Mouse (Mus musculus) c-Kit-positive CD71-positive TER-119-positive erythroid progenitor cells, embryonic 14.5 days (primary cell): Measurements from ENCODE around the gene Mybph.
"Not testable (repeated sequence)": the region's sequence is repeated elsewhere in the genome, so short reads cannot be mapped to it uniquely, and the experiment has no call there.

ENCODE experiments used
- DNase-seq: peaks from one replicate; pipeline ENCODE4 v3.0.0-alpha.2; 2013; ENCODE audit warnings: low spot score

The Mybph gene

GRCm38 (mm10) chr1:134233681-134234454, 40.6 kb downstream of the Mybph start:
- no peak for DNase-seq

DNA sequence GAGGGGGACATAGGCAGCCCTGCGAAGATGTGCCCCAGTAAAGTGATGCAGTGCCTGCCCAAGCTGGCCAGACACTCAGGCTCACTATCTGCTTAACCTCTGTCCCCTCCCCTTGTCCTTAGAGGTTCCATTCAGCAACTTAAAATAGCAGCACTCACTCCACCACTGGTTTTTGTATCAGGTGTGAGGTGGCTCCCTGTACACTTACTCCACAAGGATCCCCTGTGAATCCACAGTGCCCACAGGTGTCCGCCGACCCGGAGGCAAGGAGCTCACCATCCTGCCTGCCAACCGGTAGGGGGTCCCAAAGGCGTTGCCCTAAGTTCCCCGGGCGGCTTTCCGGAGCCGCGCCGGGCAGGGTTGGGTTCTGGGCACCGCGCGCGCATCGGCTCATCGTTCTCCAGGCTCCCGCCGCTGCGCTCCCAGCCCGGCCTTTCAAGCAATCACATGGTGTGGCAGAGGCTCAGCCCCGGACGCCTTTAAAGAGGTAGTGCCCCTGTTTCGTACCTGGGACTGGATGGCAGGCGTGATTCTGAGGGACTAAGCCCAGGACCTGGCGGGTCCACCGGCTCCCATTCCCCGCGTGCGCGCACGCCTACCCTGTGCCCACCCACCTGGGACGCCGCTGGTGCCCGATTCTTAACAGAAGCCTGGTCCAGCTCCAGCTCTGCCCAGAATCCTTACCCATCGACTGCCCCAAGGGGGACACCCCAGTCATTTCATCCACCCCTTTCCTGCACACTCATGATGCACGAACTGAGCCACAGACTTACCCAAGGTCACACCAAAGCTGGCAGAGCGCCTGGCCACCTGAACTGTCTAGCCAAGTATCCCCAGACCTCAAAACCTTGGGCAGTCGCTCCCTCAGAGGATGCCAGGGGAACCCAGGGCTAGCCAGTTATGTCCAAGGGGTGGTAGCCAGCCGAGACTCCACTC, 41.5 kb downstream of the Mybph start:
- no peak for DNase-seq

- DNase-seq: no peak
Measured at GRCm38 (mm10) chr1:134235391-134235921, 42.2 kb downstream of the Mybph start, which contains the start of gene Adora1. TSS of gene Adora1 (minus strand) at chr1:134235431.

GRCm38 (mm10) chr1:134236142-134236541, 42.9 kb downstream of the Mybph start:
- no peak for DNase-seq

- DNase-seq: no peak
Measured at GRCm38 (mm10) chr1:134237438-134237837, 44.2 kb downstream of the Mybph start.

DNA sequence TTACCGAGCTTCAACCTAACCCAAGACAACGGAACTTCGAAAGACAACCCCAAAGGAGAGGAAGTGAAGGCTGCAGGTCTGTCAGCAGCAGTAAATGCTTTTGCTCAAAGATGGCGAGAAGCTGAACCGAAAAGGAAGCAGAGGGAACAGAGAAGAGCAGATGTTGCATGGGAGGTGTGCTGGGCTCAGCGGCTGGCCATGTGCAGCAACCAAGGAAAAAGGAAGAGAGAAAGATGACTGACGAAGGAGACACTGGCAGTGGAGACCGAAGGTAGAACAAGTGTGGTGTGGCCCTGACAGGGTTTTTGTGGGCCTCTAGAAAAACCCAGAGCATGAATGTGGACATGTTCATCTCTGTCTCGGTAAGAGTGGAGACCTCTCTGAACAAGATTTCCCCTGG, 47.5 kb downstream of the Mybph start:
- DNase-seq: no peak

DNA sequence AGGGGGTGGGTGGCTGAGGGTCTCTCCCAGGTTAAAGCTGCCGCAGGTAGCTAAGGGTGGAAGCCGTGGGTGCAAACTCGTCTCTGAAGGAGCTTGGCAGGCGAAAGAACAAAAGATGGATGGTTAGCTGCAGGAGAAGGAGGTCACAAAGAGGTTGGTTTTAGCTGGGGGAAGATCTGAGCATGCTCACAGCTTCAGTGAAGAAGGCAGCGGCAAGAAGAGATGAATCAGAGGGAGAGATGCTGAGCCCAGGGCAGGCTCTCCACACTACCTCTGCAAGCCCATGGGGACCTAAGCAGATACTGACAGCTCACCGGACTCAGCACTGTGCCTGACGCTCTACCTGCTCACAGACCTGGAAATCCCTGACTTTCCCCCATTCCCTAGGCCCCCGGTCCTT, 48.0 kb downstream of the Mybph start:
- no peak for DNase-seq

- DNase-seq: no peak
Measured at GRCm38 (mm10) chr1:134242286-134242685, 49.0 kb downstream of the Mybph start.

- DNase-seq: no peak
Measured at GRCm38 (mm10) chr1:134243505-134243904, 50.3 kb downstream of the Mybph start.

DNA sequence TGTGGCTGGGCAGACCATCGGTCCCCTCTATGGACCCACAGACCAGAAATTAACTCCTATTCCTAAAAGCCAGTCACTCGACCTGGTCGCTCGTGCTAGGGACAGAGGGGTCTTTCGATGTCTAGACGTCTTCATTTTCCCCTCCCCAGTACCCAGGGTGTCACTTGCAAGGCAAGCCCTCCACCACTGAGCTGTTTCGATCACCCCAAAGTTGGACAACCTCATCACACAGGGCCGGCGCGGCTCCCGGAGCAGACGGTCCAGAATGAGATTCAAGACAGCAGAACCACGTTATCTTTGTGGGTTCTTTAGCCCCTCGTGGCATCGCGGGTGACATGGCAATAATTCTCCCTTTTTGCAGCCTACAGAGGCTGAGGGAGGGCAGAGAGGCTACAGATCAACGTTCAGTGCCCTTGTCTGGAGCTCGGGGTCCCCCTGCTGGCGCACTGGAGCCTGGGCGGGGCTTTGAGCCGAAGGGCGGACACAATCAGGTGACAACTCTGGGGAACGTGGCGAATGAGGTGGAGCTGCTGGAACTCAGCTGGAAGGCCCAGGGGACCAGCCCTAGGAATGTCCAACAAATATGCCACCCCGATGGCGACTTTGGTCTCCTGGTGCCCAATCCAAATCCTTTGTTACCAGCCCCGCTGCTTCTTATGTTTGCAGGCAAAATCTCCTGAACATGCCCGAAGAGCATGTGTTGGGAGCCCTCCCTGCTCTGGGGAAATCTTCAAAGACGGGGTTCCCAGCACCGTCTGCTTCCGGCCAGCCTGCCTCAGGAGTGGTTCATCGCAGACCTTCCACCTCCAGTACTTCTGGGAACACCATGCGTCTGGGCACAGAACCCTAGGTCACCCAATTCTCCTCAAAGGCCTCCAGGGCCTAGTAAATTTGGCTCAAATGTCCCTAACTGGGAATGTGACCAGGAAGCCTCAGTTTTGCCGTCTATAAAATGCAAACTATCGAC, 51.0 kb downstream of the Mybph start:
- peak; percentile 44 for DNase-seq

DNA sequence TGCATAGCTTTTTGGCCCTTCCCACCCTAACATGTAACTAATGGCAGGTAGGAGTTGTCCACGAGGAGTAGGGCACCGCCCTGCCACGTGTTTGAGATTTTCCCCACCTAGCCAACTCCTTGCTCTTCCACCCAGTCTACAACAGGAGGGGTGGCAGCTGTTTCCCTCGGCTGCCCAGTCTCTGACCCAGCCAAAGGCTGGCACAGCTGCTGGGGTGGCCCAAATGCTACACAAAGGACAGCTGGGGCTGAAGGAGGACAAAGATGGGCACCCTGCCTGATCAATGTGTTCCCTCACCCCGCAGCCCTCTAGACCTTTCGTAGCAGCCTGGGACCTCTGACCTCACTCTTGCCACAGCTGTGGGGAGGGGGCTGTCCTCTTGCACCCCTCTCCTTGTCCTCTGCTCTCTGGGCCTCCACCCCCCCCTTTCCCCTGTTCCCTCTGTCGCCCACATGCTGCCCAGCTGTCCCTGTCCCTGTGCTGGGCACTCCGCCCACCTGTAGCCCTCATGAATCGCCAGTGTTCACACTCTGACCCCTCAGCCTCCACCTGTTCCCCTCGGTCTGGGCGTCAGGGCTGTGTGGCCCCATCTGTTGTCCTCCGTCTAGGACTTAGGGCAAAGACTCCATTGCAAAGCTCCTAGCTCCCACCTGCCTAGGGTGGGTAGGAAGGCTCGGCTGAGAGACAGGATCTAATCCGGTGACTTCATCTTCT, 51.9 kb downstream of the Mybph start:
- DNase-seq: no peak

- DNase-seq: no peak
Measured at GRCm38 (mm10) chr1:134246590-134246989, 53.3 kb downstream of the Mybph start.

GRCm38 (mm10) chr1:134249681-134250080, 56.4 kb downstream of the Mybph start:
- DNase-seq: not testable (repeated sequence)
